Mouse (Mus musculus): ENCODE measurements around the gene Slc38a11. TPM values are rescaled to one million over a fixed set of nuclear protein-coding genes. Genes with fewer than 3 reads are reported as not detected.

Slc38a11 gene
- 1 to 10 TPM in 1 of 2 experiments, under 1 TPM in 1; 0.25 to 1.2 TPM for polyA plus RNA-seq (2017; shearing (Covaris generic))

DNA sequence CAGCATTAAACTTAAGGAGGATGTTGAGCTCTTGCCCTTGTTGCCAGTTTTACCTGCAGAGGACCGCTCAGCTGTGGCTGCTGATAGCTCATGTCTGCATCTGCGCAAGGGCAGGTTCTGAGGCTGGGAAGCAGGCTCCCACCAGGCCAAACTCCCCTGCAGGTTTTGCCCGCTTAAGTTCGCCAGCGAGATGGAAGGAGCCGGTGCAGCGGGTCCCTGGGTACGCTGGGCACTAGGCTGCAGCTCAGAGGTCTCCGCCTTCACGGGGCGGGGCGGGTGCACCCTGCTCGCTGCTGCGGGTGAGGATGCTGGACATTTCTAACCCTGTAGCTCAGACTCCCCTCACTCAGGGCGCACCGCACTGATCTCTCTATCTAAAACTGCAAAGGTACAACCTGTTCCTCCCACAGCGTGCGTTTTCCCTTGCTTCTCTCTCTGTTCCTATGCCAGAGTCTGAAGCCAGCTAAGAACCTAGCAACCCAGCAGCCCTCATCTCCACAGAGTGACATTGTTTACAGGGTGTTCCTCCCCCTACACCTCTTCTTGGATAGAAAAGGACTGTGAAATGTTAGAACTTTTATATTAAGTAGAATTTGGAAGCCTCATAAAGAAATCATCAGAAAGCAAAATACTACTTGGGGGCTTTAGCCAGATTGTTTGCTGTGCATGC is at the start of gene Slc38a11:
Gene Slc38a11, minus strand, starts transcription at position 207 of the 670 bp plus-strand sequence.

Other genes starting within 250 kb of the Slc38a11 start
- 10 to 100 TPM in 1 of 2 experiments, 1 to 10 TPM in 1; 7.6 to 12.6 TPM for gene Cobll1, start 124.6 kb downstream of the Slc38a11 start, polyA plus RNA-seq (2017; shearing (Covaris generic))
- under 1 TPM; 0.05 to 0.64 TPM for gene Scn3a, start 203.6 kb upstream of the Slc38a11 start, polyA plus RNA-seq (2017; shearing (Covaris generic))